Mouse (Mus musculus) lung, adult 10 weeks (tissue): ENCODE data around the gene Sall2. TPM values are rescaled to one million over a fixed set of nuclear protein-coding genes. Genes with fewer than 3 reads are reported as not detected.

Experiments
- polyA plus RNA-seq: library from polyadenylated mRNA; stranded (reverse); fragments of 350-450 nt; fragmentation: Illumina TruSeq; extraction: RNeasy Lipid Tissue Mini Kit (QIAGEN cat#74804); gene quantifications from one replicate; pipeline ENCODE4 v1.2.3, GENCODE M21; 2014; ENCODE audit warnings: low read depth, low replicate concordance; ENCODE audit not compliant: insufficient read depth

Sall2 gene
- polyA plus RNA-seq, result 3.0 TPM

DNA sequence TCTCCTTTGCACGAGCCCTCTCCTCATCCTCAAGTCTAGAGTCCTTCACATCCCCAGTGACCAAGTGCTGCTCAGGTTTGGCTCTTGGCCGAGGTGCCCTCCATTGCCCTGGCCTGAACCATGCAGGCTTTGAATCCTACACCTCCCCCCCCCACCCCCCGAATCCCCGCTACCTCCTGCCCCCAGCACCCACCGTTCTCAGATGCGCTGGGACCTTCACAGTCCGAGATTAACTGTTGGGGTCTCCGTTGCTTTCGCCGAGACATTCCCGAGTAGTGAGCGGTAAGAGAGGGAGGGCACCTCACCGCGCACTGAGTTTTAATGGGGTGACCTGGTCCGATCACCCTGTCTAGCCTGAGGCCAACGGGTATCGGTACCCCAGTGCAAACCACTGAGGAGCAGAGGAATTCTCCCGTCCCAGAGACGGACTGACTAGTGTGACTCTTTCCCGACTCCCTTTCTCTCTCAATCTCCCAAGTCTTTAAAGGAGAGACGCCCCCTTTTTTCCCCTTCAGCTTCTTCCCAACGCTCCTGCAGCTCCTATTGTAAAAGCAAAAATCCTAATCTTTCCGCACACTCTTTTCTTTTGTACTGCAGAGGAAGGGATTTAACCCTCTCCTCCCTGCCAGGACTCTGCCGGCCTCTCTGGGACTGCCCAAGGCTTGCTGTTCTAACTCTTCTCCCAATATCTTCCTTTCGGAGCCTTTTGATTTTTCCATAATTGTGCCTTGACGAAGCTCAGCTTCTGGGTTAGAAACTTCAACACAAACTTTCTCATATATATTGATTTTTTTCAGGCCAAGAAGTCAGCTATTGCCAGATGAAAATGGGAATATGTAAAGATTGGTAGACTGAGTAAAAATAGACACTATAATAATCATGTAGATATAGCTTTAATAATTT is at the start of gene Sall2:
Sall2 (minus strand) TSS at position 853 of the 903 bp plus-strand sequence.

DNA sequence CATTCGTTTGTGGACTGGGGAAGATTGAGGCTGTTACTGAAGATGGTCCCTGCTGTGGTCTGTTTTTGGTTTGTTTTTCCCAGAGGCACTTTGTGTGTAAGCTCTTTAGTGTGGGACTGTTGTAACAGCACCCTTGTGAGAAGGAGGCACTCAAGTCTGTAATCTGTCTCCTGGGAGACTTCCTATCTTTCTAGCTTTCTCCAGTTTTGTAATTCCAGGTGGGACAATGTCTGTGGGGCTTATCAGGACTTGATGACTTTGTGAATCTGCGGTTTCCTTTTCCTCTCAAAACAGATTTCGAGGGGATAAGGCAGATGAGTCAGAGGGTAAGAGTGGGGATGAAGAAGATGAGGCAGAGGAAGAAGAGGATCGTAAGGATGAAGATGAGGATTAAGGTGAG is 27.7 kb upstream of the Sall2 start, which contains the start of gene Olfr1513:
Olfr1513 (minus strand) TSS at position 101 of the 400 bp plus-strand sequence.

DNA sequence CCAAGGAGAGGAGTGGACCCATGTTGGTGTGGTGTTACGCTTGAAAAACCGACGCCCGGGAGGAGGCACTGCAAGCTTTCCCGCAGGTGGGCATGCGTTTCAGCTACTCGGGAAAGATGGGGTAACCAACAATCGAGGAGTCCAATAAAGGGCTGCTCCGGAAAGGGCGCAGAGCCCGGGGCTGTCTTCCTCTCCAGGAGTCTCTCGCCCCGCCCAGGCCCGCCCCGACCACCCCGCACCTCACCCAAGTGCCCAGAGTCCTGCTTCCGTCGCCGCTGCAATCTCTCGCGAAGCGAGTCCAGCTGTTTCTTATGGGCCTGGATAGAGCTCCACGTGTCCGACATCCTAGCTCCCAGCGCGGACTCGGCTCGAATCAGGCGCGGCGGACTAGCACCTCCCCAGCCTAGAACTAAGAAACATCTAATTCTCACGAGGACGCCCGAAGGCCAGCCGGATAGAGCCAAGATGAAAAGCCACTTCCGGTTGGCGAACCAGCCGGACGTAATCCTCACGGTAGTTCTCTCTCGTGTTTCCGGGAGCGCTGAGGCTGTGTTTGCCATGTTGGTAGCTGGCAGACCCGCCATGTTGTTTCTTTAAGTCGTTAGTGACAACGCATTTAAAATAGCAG is 23.8 kb downstream of the Sall2 start, which contains the start of gene Mettl3:
Mettl3 (minus strand) TSS at position 485 of the 628 bp plus-strand sequence.

DNA sequence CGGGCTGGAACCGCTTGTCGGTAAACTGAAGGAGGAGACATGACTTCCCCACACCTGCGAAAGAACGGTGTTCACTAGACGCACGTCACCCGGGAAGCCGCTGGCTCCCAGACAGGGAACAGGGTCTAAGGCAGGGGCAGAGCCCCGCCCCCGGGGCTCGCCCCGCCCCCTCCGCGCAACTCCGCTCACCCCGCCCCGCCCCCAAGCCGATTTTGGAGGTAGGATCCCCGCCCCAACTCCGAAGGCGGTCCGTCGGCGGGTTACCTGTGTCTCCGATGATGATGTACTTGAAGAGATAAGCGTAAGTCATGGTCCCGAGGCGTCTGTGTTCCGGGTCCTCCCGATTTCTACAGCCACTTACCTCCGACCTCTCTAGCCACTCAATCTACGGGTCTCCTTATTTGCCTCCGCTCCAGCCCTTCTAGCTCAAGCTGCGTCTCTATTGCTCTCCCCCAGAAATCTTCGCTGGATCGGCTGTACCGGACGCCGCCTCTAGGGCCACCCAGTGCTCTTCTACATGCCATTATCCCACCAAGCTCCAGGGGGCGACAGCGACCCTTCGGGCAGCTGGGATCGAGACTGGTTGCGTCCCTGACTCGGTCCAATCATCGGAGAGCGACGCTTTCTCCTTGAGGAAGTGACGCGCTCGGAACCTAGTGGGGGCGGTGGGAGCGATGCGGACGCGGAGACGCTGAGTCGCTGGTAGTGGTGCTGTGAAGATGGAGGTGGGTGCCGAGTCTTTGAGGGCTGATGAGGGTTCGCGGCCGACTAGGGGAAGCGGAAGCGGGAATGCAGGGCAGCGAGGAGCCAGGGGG is 49.4 kb downstream of the Sall2 start, which contains the start of the genes Tox4 and Rab2b:
Tox4 (plus strand) TSS at position 215 of the 815 bp plus-strand sequence.
Rab2b (minus strand) TSS at position 614 of the 815 bp plus-strand sequence.

Other genes with a start within 250 kb of the Sall2 start
- 154 TPM for gene Hnrnpc, start 224.7 kb downstream of the Sall2 start, polyA plus RNA-seq
- gene Rpgrip1, start 218.1 kb downstream of the Sall2 start, polyA plus RNA-seq, result 2.1 TPM
- 16.2 TPM for gene Supt16, start 131.3 kb downstream of the Sall2 start, polyA plus RNA-seq
- gene Chd8, start 71.0 kb downstream of the Sall2 start, polyA plus RNA-seq, result 20.9 TPM
- gene Tox4, start 49.6 kb downstream of the Sall2 start, polyA plus RNA-seq, result 14.8 TPM
- 7.0 TPM for gene Rab2b, start 49.2 kb downstream of the Sall2 start, polyA plus RNA-seq
- gene Mettl3, start 23.6 kb downstream of the Sall2 start, polyA plus RNA-seq, result 24.5 TPM
- not detected for gene Olfr1513, start 27.6 kb upstream of the Sall2 start, polyA plus RNA-seq
- gene Olfr1512, start 50.4 kb upstream of the Sall2 start, polyA plus RNA-seq, result not detected
- gene Olfr1511, start 68.6 kb upstream of the Sall2 start, polyA plus RNA-seq, result not detected
- not detected for gene Olfr1510, start 85.6 kb upstream of the Sall2 start, polyA plus RNA-seq
- gene Olfr1509, start 114.2 kb upstream of the Sall2 start, polyA plus RNA-seq, result not detected
- not detected for gene Olfr1508, start 138.7 kb upstream of the Sall2 start, polyA plus RNA-seq
- not detected for gene Olfr1507, start 167.0 kb upstream of the Sall2 start, polyA plus RNA-seq